Mouse (Mus musculus) lung, adult 10 weeks (tissue): ENCODE data around the gene Scpep1. TPM values are rescaled to one million over a fixed set of nuclear protein-coding genes. Genes with fewer than 3 reads are reported as not detected.

ENCODE experiments used
- polyA plus RNA-seq: library from polyadenylated mRNA; stranded (reverse); fragments of 350-450 nt; fragmentation: Illumina TruSeq; extraction: RNeasy Lipid Tissue Mini Kit (QIAGEN cat#74804); gene quantifications from one replicate; pipeline ENCODE4 v1.2.3, GENCODE M21; 2014; ENCODE audit warnings: low read depth, low replicate concordance; ENCODE audit not compliant: insufficient read depth

The Scpep1 gene
- polyA plus RNA-seq: 34.4 TPM

GRCm38 (mm10) chr11:88955217-88955969 is at the start of gene Scpep1:
Gene Scpep1 (minus strand): TSS chr11:88955465.

DNA sequence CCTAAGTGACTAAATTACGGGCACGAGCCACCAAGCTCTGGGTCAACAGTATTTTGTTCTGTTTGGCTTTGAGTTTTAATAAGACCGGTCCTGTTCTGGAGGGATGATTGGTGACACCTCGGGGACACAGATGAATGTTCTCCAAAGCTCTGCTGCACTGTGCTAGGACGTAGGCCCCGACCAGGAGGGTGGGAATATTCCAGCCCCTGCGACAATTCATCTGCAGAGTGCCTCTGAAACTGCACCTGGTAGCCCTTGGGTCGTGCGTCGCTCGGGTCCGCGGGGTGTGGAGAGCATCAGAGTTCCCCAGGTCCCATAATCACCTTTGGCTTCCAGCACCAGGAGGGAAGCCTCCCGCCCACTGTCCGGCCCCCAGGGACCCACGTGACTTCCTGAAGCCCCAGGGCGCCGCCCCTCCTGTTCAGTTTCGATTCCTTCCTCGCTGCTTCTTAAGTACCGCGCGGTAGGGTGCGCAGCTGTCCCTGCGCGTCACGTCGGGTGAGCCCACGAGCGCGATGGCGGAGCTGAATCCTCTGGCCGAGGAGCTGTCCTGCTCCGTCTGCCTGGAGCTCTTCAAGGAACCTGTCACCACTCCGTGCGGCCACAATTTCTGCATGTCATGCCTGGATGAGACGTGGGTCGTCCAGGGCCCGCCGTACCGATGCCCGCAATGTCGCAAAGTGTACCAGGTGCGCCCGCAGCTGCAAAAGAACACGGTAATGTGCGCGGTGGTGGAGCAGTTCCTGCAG is 43.9 kb upstream of the Scpep1 start, which contains the start of gene Trim25:
Trim25 (plus strand) TSS at position 403 of the 749 bp plus-strand sequence.

GRCm38 (mm10) chr11:88970202-88970732 is 15.0 kb upstream of the Scpep1 start, which contains the start of gene Coil:
Gene Coil (plus strand): TSS chr11:88970252.

DNA sequence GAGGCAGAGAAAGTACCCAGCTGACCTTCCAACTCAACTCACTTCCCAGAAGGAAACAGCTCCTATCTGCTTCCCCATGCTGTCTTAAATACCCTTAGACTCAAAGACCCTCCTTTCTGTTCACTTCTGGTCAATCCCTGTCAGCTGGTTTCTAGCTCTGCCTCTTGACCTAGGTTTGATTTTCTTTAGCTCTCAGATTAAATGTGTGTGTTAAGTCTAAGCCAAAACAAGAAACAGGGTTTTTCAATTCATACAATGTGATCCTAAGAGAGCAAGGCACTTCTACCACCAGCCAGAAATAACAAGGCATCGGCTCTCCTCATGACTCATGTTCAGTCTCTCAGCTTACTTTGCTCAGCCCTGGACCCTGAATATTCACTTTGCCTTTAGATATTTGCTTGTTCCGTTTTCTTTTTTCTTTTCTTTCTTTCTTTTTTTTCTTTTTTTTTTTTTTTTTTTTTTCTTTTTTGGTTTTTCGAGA is 11.7 kb upstream of the Scpep1 start, which contains the start of gene Elobl:
Elobl (minus strand) TSS at position 51 of the 481 bp plus-strand sequence.

Other genes with a start within 250 kb of the Scpep1 start
- gene Msi2, start 237.0 kb downstream of the Scpep1 start, polyA plus RNA-seq: 13.9 TPM
- gene Akap1, start 90.9 kb downstream of the Scpep1 start, polyA plus RNA-seq: 8.5 TPM
- gene Elobl, start 11.5 kb upstream of the Scpep1 start, polyA plus RNA-seq: not detected
- gene Coil, start 14.8 kb upstream of the Scpep1 start, polyA plus RNA-seq: 4.1 TPM
- 21.9 TPM for gene Trim25, start 43.9 kb upstream of the Scpep1 start, polyA plus RNA-seq
- gene Dgke, start 111.4 kb upstream of the Scpep1 start, polyA plus RNA-seq: 4.5 TPM
- not detected for gene Gm525, start 118.4 kb upstream of the Scpep1 start, polyA plus RNA-seq